7 mouse cellular contexts compared by ENCODE assay signal in genomic region chr13:117026276-117026780, GRCm38 (mm10). TPM values are rescaled to one million over a fixed set of nuclear protein-coding genes. Genes with fewer than 3 reads are reported as not detected.
DNase-seq lines count a peak whose midpoint lies in the region; ATAC-seq and TF ChIP-seq lines count a peak whose summit lies in the region.

No protein-coding gene starts in this region.

- peak overlapping the region; percentile 62; the same call in 1 of the 2 replicates for H3K4me3 ChIP-seq in liver, embryonic 11.5 days (ENCODE audit: low read depth, low read length)
- peak overlapping the region; percentile 93 for H3K4me3 ChIP-seq in forebrain, embryonic 16.5 days (replicated peaks; ENCODE audit: low read length)
- H3K4me3 ChIP-seq in liver, embryonic 15.5 days (replicated peaks): peak overlapping the region; percentile 60; the same call in 1 of the 2 replicates
- peak overlapping the region; percentile 87; the same call in 1 of the 2 replicates for H3K4me3 ChIP-seq in stomach, postnatal 0 days (ENCODE audit: low read depth, low read length)

- H3K4me2 ChIP-seq in liver, embryonic 11.5 days: peak overlapping the region; percentile 90; the same call in 1 of the 2 replicates
- H3K4me2 ChIP-seq in forebrain, embryonic 16.5 days (ENCODE audit: low read length): peak overlapping the region; percentile 92
- peak overlapping the region; percentile 72; the same call in 1 of the 2 replicates for H3K4me2 ChIP-seq in liver, embryonic 15.5 days
- H3K4me2 ChIP-seq in stomach, postnatal 0 days (replicated peaks; ENCODE audit: low read depth): peak overlapping the region; percentile 91; the same call in 1 of the 2 replicates

- no peak overlapping the region for H3K9ac ChIP-seq in liver, embryonic 11.5 days (ENCODE audit: low read depth, low read length)
- no peak overlapping the region for H3K9ac ChIP-seq in forebrain, embryonic 16.5 days (replicated peaks; ENCODE audit: low read depth, low read length)
- no peak overlapping the region for H3K9ac ChIP-seq in liver, embryonic 15.5 days
- 0 out of 2 replicates have a peak overlapping the region, but pooled peaks have one; percentile 8 for H3K9ac ChIP-seq in stomach, postnatal 0 days (ENCODE audit: low read length)

- ATAC-seq in liver, embryonic 11.5 days (replicated peaks; ENCODE audit: low FRiP score): no peak
- no peak for ATAC-seq in forebrain, embryonic 16.5 days
- ATAC-seq in liver, embryonic 15.5 days (ENCODE audit: insufficient read depth): no peak
- ATAC-seq in stomach, postnatal 0 days (ENCODE audit: low FRiP score, low TSS enrichment): no peak
- no peak for ATAC-seq in activated CD4-positive, CD25-positive, alpha-beta regulatory T cell, adult 4 months

- no peak for DNase-seq in liver, embryonic 11.5 days (ENCODE audit: low spot score)
- no peak for DNase-seq in liver
- no peak for DNase-seq in stomach, postnatal 0 days (ENCODE audit: low spot score)
- no peak for DNase-seq in spleen, postnatal 14 days (ENCODE audit: low spot score in 2 of 2)

- no peak overlapping the region for H3K27ac ChIP-seq in liver, embryonic 11.5 days (ENCODE audit: low read depth, low read length)
- H3K27ac ChIP-seq in forebrain, embryonic 16.5 days (ENCODE audit: low read length): no peak overlapping the region
- no peak overlapping the region for H3K27ac ChIP-seq in liver, embryonic 15.5 days (replicated peaks)
- no peak overlapping the region for H3K27ac ChIP-seq in stomach, postnatal 0 days (replicated peaks)

- 68% methylated on average over 7 of the region's 7 CpGs for WGBS in liver, embryonic 11.5 days
- 77% methylated on average over 7 of the region's 7 CpGs for WGBS in forebrain, embryonic 16.5 days
- 57% methylated on average over 7 of the region's 7 CpGs for WGBS in liver, embryonic 15.5 days (ENCODE audit: insufficient replicate concordance)
- 56% methylated on average over 7 of the region's 7 CpGs for WGBS in stomach, postnatal 0 days

- no peak for TF ChIP-seq EP300 in stomach, postnatal 0 days (optimal IDR thresholded peaks at IDR 0.05)

- no peaks in the 10 kb centered on the region for H3K9me3 ChIP-seq in liver, embryonic 11.5 days (ENCODE audit: control insufficient read depth, low read length)
- no peaks in the 10 kb centered on the region for H3K9me3 ChIP-seq in forebrain, embryonic 16.5 days (ENCODE audit: control insufficient read depth, low read length)
- H3K9me3 ChIP-seq in liver, embryonic 15.5 days (replicated peaks): no peaks in the 10 kb centered on the region
- H3K9me3 ChIP-seq in stomach, postnatal 0 days (ENCODE audit: control insufficient read depth, low read length): no peaks in the 10 kb centered on the region

- peaks cover 33% of the 10 kb centered on the region for H3K27me3 ChIP-seq in liver, embryonic 11.5 days (replicated peaks; ENCODE audit: control insufficient read depth, insufficient read depth, low read length)
- no peaks in the 10 kb centered on the region for H3K27me3 ChIP-seq in forebrain, embryonic 16.5 days (replicated peaks; ENCODE audit: control insufficient read depth, insufficient read depth, low read length)
- H3K27me3 ChIP-seq in liver, embryonic 15.5 days: peaks cover 48% of the 10 kb centered on the region
- H3K27me3 ChIP-seq in stomach, postnatal 0 days (ENCODE audit: control insufficient read depth, insufficient read depth, low read length): no peaks in the 10 kb centered on the region

- no peaks in the 10 kb centered on the region for H3K4me1 ChIP-seq in liver, embryonic 11.5 days (replicated peaks; ENCODE audit: control insufficient read depth, insufficient read depth, low read length)
- H3K4me1 ChIP-seq in forebrain, embryonic 16.5 days (replicated peaks; ENCODE audit: control insufficient read depth, insufficient read depth, low read length): peaks cover 11% of the 10 kb centered on the region; the same call in 1 of the 2 replicates
- peaks cover 5% of the 10 kb centered on the region; the same call in 1 of the 2 replicates for H3K4me1 ChIP-seq in liver, embryonic 15.5 days (replicated peaks)
- H3K4me1 ChIP-seq in stomach, postnatal 0 days (replicated peaks; ENCODE audit: control insufficient read depth, insufficient read depth): no peaks in the 10 kb centered on the region

- no peak for TF ChIP-seq CTCF in stomach, postnatal 0 days (IDR thresholded peaks at IDR 0.05; ENCODE audit: low read depth)

- no peaks in the 10 kb centered on the region for H3K36me3 ChIP-seq in liver, embryonic 11.5 days (ENCODE audit: control insufficient read depth, insufficient read depth, low read length)
- H3K36me3 ChIP-seq in forebrain, embryonic 16.5 days (ENCODE audit: control insufficient read depth, insufficient read depth): no peaks in the 10 kb centered on the region
- no peaks in the 10 kb centered on the region for H3K36me3 ChIP-seq in liver, embryonic 15.5 days (replicated peaks)
- H3K36me3 ChIP-seq in stomach, postnatal 0 days (ENCODE audit: control insufficient read depth, insufficient read depth, low read length): no peaks in the 10 kb centered on the region

RNA-seq across cellular contexts. Expression of gene Parp8, which starts 1.0 kb away (rescaled TPM):
- polyA plus RNA-seq in liver, embryonic 11.5 days (2014; fragmentation: Nextera tagmentation; extraction: Ambion mirVana): 6.1 and 6.3 TPM in 2 replicates
- polyA plus RNA-seq in forebrain, embryonic 16.5 days (2015; fragmentation: Nextera tagmentation; extraction: Ambion mirVana): 19.2 and 24.1 TPM in 2 replicates
- 2.3 and 2.4 TPM in 2 replicates for polyA plus RNA-seq in liver, embryonic 15.5 days (2015; fragmentation: Nextera tagmentation; extraction: Ambion mirVana)
- 6.1 and 6.7 TPM in 2 replicates for polyA plus RNA-seq in stomach, postnatal 0 days (2015; fragmentation: Nextera tagmentation; extraction: Ambion mirVana)
- 10 to 100 TPM; 15.7 to 17.7 TPM for polyA plus RNA-seq in activated CD4-positive, CD25-positive, alpha-beta regulatory T cell, adult 4 months (2017; shearing (Covaris generic))
